Mouse (Mus musculus) intestine, embryonic 15.5 days (tissue): Measurements from ENCODE around the gene Tlx2. TPM values are rescaled to one million over a fixed set of nuclear protein-coding genes. Genes with fewer than 3 reads are reported as not detected.

Experiments
- ATAC-seq: fragments of 200-750 bp; cut with Nextera tagmentation; 2 replicates; pipeline ENCODE4 v1.8.0; 2017; ENCODE audit warnings: moderate TSS enrichment, moderate library complexity
- H3K27ac ChIP-seq: fragments of 300-500 bp; sonication (generic); 2 replicates; pipeline ENCODE4 v1.5.1; 2015; ENCODE audit warnings: mild to moderate bottlenecking, inconsistent platforms
- H3K27me3 ChIP-seq: fragments of 300-500 bp; sonication (generic); replicated peaks from 2 replicates; pipeline ENCODE4 v1.6.1; 2015; ENCODE audit warnings: inconsistent platforms
- H3K36me3 ChIP-seq: fragments of 300-500 bp; sonication (generic); 2 replicates; pipeline ENCODE4 v1.6.1; 2015; ENCODE audit warnings: inconsistent platforms
- H3K4me1 ChIP-seq: fragments of 300-500 bp; sonication (generic); replicated peaks from 2 replicates; pipeline ENCODE4 v1.6.1; 2015; ENCODE audit warnings: inconsistent platforms
- H3K4me2 ChIP-seq: fragments of 300-500 bp; sonication (generic); replicated peaks from 2 replicates; pipeline ENCODE4 v1.6.1; 2015; ENCODE audit warnings: mild to moderate bottlenecking, inconsistent platforms
- H3K4me3 ChIP-seq: fragments of 300-500 bp; sonication (generic); replicated peaks from 2 replicates; pipeline ENCODE4 v1.5.1; 2015; ENCODE audit warnings: inconsistent platforms
- H3K9ac ChIP-seq: fragments of 300-500 bp; sonication (generic); 2 replicates; pipeline ENCODE4 v1.6.1; 2015; ENCODE audit warnings: inconsistent platforms
- H3K9me3 ChIP-seq: fragments of 300-500 bp; sonication (generic); 2 replicates; pipeline ENCODE4 v1.6.1; 2016; ENCODE audit warnings: inconsistent platforms
- WGBS: fragments of 180-500 bp; shearing (Covaris S2); methylation state at CpG from one replicate; pipeline ENCODE4 v1.1.7; 2015; 5-methylcytosine and 5-hydroxymethylcytosine counted together
- polyA plus RNA-seq: library from polyadenylated mRNA; unstranded; fragments of >200 nt; fragmentation: Nextera tagmentation; extraction: Ambion mirVana; gene quantifications from 2 replicates; pipeline ENCODE4 v1.2.1, GENCODE M21; 2015

The Tlx2 gene
- polyA plus RNA-seq, 1 experiment from 2014 or later = 22.5 TPM

- no peak overlapping the region for H3K9ac ChIP-seq
- no peaks in the 10 kb centered on the region for H3K9me3 ChIP-seq
- no peaks in the 10 kb centered on the region for H3K4me1 ChIP-seq
- no peak overlapping the region for H3K4me3 ChIP-seq
- ATAC-seq = no peak
- H3K27me3 ChIP-seq = no peaks in the 10 kb centered on the region
- H3K27ac ChIP-seq = no peak overlapping the region
- 89% methylated on average over 5 of the region's 5 CpGs for WGBS
- H3K4me2 ChIP-seq = no peak overlapping the region
- no peaks in the 10 kb centered on the region for H3K36me3 ChIP-seq
These were observed 26.1 kb downstream of the Tlx2 start for GRCm38 (mm10) chr6:83043993-83044392.

DNA sequence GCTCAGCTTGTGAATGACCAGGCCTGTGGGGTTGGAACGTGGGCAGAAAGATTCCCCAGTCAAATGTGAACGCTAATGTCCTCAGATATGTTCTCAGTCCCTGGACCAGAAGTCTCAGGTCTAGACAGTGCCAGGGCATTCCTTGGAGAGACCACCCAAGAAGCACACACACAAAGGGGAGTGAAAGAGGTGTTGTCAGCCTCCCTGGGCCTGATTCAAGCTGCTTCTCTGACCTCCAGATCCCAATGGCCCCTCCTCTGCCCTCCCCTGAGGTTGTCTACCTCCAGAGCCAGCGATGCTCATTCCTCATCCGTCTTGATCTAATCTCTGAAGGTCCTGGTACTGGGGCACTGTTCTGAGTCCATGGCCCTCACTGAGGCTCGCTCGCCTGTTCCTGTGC lies 26.5 kb downstream of the Tlx2 start:
- Histone ChIP-seq H3K27ac (no peak overlapping the region), H3K36me3 (no peaks in the 10 kb centered on the region), H3K4me2 (no peak overlapping the region), H3K9me3 (no peaks in the 10 kb centered on the region), H3K9ac (no peak overlapping the region), H3K4me3 (no peak overlapping the region), H3K27me3 (no peaks in the 10 kb centered on the region), H3K4me1 (peaks cover 3% of the 10 kb centered on the region; the same call in 1 of the 2 replicates)
- WGBS = 58% methylated on average over 6 of the region's 6 CpGs
- ATAC-seq = no peak

DNA sequence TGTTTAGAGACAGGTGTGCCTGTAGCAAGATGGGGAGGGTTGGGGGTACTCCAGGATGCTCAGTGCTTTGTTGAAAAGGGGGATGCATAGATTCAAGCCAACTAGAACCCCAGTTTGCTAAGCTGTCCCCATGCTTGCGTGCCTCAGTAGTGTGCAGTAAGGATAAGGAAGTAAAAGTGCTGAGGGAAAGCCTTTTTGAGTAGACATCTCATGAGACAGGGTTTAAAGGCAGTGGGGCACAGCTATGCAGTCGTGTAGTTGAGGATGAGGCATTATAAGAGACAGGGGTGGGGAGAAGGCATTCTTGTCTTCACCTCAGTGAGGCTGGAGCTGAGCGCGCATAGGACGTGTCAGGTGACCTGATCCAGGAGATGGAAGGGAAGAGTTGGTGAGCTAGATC lies 29.5 kb downstream of the Tlx2 start:
- H3K4me1 ChIP-seq = peaks cover 9% of the 10 kb centered on the region; the same call in 1 of the 2 replicates
- 74% methylated on average over 5 of the region's 5 CpGs for whole genome bisulfite sequencing
- no peaks in the 10 kb centered on the region for H3K36me3 ChIP-seq
- H3K27me3 ChIP-seq = no peaks in the 10 kb centered on the region
- no peak overlapping the region for H3K27ac ChIP-seq
- no peak overlapping the region for H3K4me2 ChIP-seq
- no peak overlapping the region for H3K9ac ChIP-seq
- ATAC-seq = no peak
- no peaks in the 10 kb centered on the region for H3K9me3 ChIP-seq
- H3K4me3 ChIP-seq = no peak overlapping the region

GRCm38 (mm10) chr6:83038496-83039012 lies 31.5 kb downstream of the Tlx2 start:
- no peaks in the 10 kb centered on the region for H3K36me3 ChIP-seq
- 10% methylated on average over 24 of the region's 24 CpGs for WGBS
- H3K9me3 ChIP-seq = no peaks in the 10 kb centered on the region
- peaks cover 19% of the 10 kb centered on the region for H3K4me1 ChIP-seq
- H3K27ac ChIP-seq = no peak overlapping the region
- H3K27me3 ChIP-seq = no peaks in the 10 kb centered on the region
- peak; percentile 91 for ATAC-seq
- H3K4me2 ChIP-seq = peak overlapping the region; percentile 60
- H3K4me3 ChIP-seq = peak overlapping the region; percentile 21
- H3K9ac ChIP-seq = no peak overlapping the region

DNA sequence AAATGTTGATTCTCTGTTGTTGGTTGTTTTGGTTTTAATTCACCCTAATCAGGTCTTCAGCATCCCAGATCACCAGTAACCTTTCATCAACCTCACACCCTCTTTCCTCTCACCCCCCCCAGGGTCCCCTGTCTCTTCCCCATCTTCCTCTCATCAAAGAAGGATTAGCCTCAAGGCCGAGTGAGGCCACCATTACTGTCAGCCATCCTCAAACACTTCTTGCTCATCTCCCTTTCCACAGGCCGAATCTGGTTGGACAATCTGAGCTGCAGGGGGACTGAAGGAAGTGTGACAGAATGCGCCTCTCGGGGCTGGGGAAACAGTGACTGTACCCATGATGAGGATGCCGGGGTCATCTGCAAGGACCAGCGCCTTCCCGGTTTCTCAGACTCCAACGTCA lies 32.9 kb downstream of the Tlx2 start:
- Histone ChIP-seq H3K36me3 (no peaks in the 10 kb centered on the region), H3K4me1 (peaks cover 24% of the 10 kb centered on the region), H3K27me3 (no peaks in the 10 kb centered on the region), H3K4me2 (no peak overlapping the region), H3K9me3 (no peaks in the 10 kb centered on the region), H3K27ac (no peak overlapping the region), H3K4me3 (no peak overlapping the region), H3K9ac (no peak overlapping the region)
- 79% methylated on average over 8 of the region's 8 CpGs for WGBS
- no peak for ATAC-seq

DNA sequence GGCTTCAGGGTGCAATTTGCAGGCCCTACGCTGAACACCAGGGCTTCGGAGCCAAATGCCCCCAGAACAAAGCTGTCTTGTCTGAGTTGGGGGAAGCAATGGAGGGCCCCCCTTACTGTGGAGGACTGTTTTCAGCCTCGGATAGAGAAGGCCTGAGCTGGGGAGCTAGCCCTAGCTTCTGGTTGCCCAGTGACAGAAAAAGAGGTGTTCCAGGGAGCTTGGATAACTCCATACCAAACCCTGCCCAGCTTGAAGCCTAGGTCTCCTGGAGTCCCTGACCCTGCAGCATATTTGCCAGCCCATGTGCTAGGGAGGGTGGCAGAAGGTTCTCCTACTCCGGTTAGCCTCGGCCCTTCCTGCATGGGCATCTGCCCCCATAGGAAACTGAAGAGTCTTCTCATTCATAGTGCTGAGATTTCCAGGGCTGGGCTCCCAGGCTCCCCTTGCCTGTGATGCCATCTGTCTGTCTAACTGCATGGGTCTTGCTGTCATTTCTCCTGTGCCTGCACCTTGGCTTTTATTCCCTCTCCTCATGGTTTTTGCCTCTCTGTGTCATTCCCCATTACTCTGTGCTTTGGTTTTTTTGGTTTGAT lies 35.5 kb downstream of the Tlx2 start:
- H3K27me3 ChIP-seq = peaks cover 8% of the 10 kb centered on the region
- H3K4me2 ChIP-seq = peak overlapping the region; percentile 90
- H3K9ac ChIP-seq = peak overlapping the region; percentile 30; the same call in 1 of the 2 replicates
- H3K4me3 ChIP-seq = peak overlapping the region; percentile 66
- peak overlapping the region; percentile 88; the same call in 1 of the 2 replicates for H3K27ac ChIP-seq
- 23% methylated on average over 5 of the region's 5 CpGs for WGBS
- H3K36me3 ChIP-seq = 0 out of 2 replicates have a peak, but pooled peaks cover 3% of the 10 kb centered on the region
- peaks cover 26% of the 10 kb centered on the region for H3K4me1 ChIP-seq
- no peaks in the 10 kb centered on the region for H3K9me3 ChIP-seq
- ATAC-seq = no peak

GRCm38 (mm10) chr6:83033249-83034185 lies 36.6 kb downstream of the Tlx2 start, which contains the start of the genes Dok1 and Loxl3:
Gene Dok1, minus strand, starts transcription at chr6:83033471.
Gene Loxl3, plus strand, starts transcription at chr6:83034173.
- peaks cover 9% of the 10 kb centered on the region for H3K27me3 ChIP-seq
- under 1% methylated on average over 51 of the region's 51 CpGs for WGBS
- H3K4me1 ChIP-seq = peaks cover 22% of the 10 kb centered on the region
- ATAC-seq = peak; percentile 92
- peak within 1 kb of the TSS; percentile 68 for H3K9ac ChIP-seq
- H3K27ac ChIP-seq = peak within 1 kb of the TSS; percentile 88
- H3K9me3 ChIP-seq = no peaks in the 10 kb centered on the region
- H3K4me2 ChIP-seq = peak within 1 kb of the TSS; percentile 90
- H3K36me3 ChIP-seq = 0 out of 2 replicates have a peak, but pooled peaks cover 3% of the 10 kb centered on the region
- H3K4me3 ChIP-seq = peak within 1 kb of the TSS; percentile 66

DNA sequence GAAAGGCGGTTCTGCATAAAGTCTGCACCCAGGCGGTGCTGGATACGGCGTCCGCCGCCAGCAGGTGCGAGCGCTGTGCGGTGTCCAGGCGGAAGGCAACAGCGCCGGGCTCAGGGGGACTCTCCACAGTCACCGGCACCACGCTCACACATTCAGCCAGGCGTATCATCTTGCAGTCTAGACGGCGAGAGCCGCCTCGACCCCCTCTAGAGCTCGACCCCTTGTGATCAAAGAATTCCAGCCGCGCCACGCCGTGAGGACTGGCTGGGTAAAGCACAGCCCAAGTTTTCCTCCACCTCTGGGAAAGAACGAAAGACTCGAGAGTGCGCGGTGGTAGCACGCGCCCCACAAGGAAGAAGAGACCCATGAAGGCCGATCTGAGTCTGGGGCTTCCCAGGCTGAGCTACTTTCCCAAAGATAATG lies 37.3 kb downstream of the Tlx2 start:
- 0 out of 2 replicates have a peak, but pooled peaks cover 3% of the 10 kb centered on the region for H3K36me3 ChIP-seq
- peak; percentile 67 for ATAC-seq
- H3K9ac ChIP-seq = peak overlapping the region; percentile 68
- H3K27me3 ChIP-seq = peaks cover 9% of the 10 kb centered on the region
- WGBS = under 1% methylated on average over 31 of the region's 31 CpGs
- H3K4me2 ChIP-seq = peak overlapping the region; percentile 90
- peak overlapping the region; percentile 66 for H3K4me3 ChIP-seq
- peak overlapping the region; percentile 88 for H3K27ac ChIP-seq
- peaks cover 17% of the 10 kb centered on the region for H3K4me1 ChIP-seq
- no peaks in the 10 kb centered on the region for H3K9me3 ChIP-seq

DNA sequence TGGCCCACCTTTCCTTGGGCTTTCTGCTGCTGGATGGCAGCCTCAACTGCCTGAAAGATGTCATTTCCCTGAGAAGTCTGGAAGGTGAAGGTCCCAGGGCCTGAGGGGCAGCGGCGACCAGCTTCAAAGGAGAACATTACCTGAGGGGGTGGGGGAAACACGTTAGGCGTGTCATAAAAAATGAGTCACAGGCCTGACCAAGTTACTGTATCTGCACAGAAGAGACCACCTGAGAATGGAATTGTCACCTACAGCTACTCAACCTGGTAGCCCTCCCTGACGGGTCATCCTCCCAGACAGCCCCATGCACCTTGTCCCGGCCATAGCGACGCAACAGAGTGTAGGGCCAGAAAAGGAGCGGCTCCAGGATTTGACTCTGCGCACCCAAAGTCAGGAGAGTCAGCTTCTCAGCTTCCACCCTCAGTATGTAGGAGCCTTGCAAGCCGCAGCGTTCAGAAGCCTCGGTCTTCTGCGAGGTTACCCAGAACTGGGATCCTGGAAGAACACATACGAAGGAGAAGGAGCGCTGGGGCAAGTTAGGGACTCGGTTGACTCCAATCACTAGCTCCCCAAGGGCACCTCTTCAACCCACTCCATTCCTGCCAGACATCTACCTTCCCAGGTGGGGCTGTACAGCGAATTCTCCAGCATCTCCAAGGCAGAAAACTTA lies 38.0 kb downstream of the Tlx2 start:
- H3K4me3 ChIP-seq = peak overlapping the region; percentile 66
- H3K9me3 ChIP-seq = no peaks in the 10 kb centered on the region
- H3K9ac ChIP-seq = peak overlapping the region; percentile 68
- 39% methylated on average over 18 of the region's 18 CpGs for WGBS
- peaks cover 17% of the 10 kb centered on the region for H3K4me1 ChIP-seq
- H3K27me3 ChIP-seq = peaks cover 9% of the 10 kb centered on the region
- no peak overlapping the region for H3K27ac ChIP-seq
- H3K4me2 ChIP-seq = peak overlapping the region; percentile 90
- 0 out of 2 replicates have a peak, but pooled peaks cover 3% of the 10 kb centered on the region for H3K36me3 ChIP-seq
- no peak for ATAC-seq

- H3K9me3 ChIP-seq = no peaks in the 10 kb centered on the region
- peaks cover 9% of the 10 kb centered on the region for H3K27me3 ChIP-seq
- H3K36me3 ChIP-seq = 0 out of 2 replicates have a peak, but pooled peaks cover 3% of the 10 kb centered on the region
- no peak overlapping the region for H3K27ac ChIP-seq
- peaks cover 17% of the 10 kb centered on the region for H3K4me1 ChIP-seq
- H3K9ac ChIP-seq = no peak overlapping the region
- WGBS = 81% methylated on average over 7 of the region's 7 CpGs
- no peak overlapping the region for H3K4me2 ChIP-seq
- ATAC-seq = no peak
- H3K4me3 ChIP-seq = no peak overlapping the region
These were observed 39.0 kb downstream of the Tlx2 start for GRCm38 (mm10) chr6:83031111-83031510.

GRCm38 (mm10) chr6:83029777-83030176 lies 40.3 kb downstream of the Tlx2 start:
- H3K36me3 ChIP-seq = 0 out of 2 replicates have a peak, but pooled peaks cover 3% of the 10 kb centered on the region
- H3K4me2 ChIP-seq = no peak overlapping the region
- no peak for ATAC-seq
- peaks cover 13% of the 10 kb centered on the region for H3K4me1 ChIP-seq
- H3K27ac ChIP-seq = no peak overlapping the region
- H3K9me3 ChIP-seq = no peaks in the 10 kb centered on the region
- H3K9ac ChIP-seq = no peak overlapping the region
- no peak overlapping the region for H3K4me3 ChIP-seq
- H3K27me3 ChIP-seq = peaks cover 9% of the 10 kb centered on the region
- 48% methylated on average over 10 of the region's 10 CpGs for WGBS
